Mouse (Mus musculus) midbrain, embryonic 13.5 days (tissue): ENCODE data around the gene Colgalt1. TPM values are rescaled to one million over a fixed set of nuclear protein-coding genes. Genes with fewer than 3 reads are reported as not detected.

ENCODE experiments used
- microRNA-seq: library from miRNA; unstranded; fragments of <30 nt; microRNA quantifications from one replicate; pipeline ENCODE4, GENCODE M21; 2016
- polyA plus RNA-seq: library from polyadenylated mRNA; unstranded; fragments of >200 nt; fragmentation: Nextera tagmentation; extraction: Ambion mirVana; gene quantifications from 2 replicates; pipeline ENCODE4 v1.2.1, GENCODE M21; 2015

The Colgalt1 gene
- polyA plus RNA-seq, 1 experiment from 2014 or later: 51.3 TPM

Small RNA genes within 50 kb of the gene (microRNA-seq; reads per million reads assigned to microRNA genes)
- gene Mir6769b: 2.5 reads per million, percentile 7 among the genes with 10 or more reads in this experiment

Other genes starting within 250 kb of the Colgalt1 start
- 108 and 109 TPM in 2 replicates for gene Use1, start 244.2 kb upstream of the Colgalt1 start, polyA plus RNA-seq
- 4.9 and 5.3 TPM in 2 replicates for gene Ocel1, start 239.7 kb upstream of the Colgalt1 start, polyA plus RNA-seq
- gene Nr2f6, start 229.0 kb upstream of the Colgalt1 start, polyA plus RNA-seq: 17.0 and 21.7 TPM in 2 replicates
- 4.8 and 5.4 TPM in 2 replicates for gene Ushbp1, start 215.2 kb upstream of the Colgalt1 start, polyA plus RNA-seq
- gene Babam1, start 214.1 kb upstream of the Colgalt1 start, polyA plus RNA-seq: 83.7 and 96.9 TPM in 2 replicates
- gene Ankle1, start 205.0 kb upstream of the Colgalt1 start, polyA plus RNA-seq: 14.9 and 16.1 TPM in 2 replicates
- gene Abhd8, start 147.3 kb upstream of the Colgalt1 start, polyA plus RNA-seq: 114 and 133 TPM in 2 replicates
- 242 TPM in 2 replicates for gene Mrpl34, start 146.0 kb upstream of the Colgalt1 start, polyA plus RNA-seq
- gene Dda1, start 141.8 kb upstream of the Colgalt1 start, polyA plus RNA-seq: 197 TPM in 2 replicates
- gene Ano8, start 125.0 kb upstream of the Colgalt1 start, polyA plus RNA-seq: 5.3 and 9.3 TPM in 2 replicates
- 11.6 and 13.2 TPM in 2 replicates for gene Gtpbp3, start 122.9 kb upstream of the Colgalt1 start, polyA plus RNA-seq
- gene Plvap, start 99.2 kb upstream of the Colgalt1 start, polyA plus RNA-seq: 8.0 and 10.2 TPM in 2 replicates
- 0.11 TPM in 1 of 2 replicates, not detected in the other for gene Ccdc194, start 85.3 kb upstream of the Colgalt1 start, polyA plus RNA-seq
- gene Bst2, start 73.5 kb upstream of the Colgalt1 start, polyA plus RNA-seq: 9.8 and 10.9 TPM in 2 replicates
- 51.7 and 62.3 TPM in 2 replicates for gene Mvb12a, start 68.1 kb upstream of the Colgalt1 start, polyA plus RNA-seq
- gene Tmem221, start 52.1 kb upstream of the Colgalt1 start, polyA plus RNA-seq: not detected in 2 replicates
- not detected in 2 replicates for gene Nxnl1, start 44.4 kb upstream of the Colgalt1 start, polyA plus RNA-seq
- 53.7 and 58.7 TPM in 2 replicates for gene Slc27a1, start 42.1 kb upstream of the Colgalt1 start, polyA plus RNA-seq
- gene Pgls, start 18.8 kb upstream of the Colgalt1 start, polyA plus RNA-seq: 201 and 208 TPM in 2 replicates
- 4.4 and 7.5 TPM in 2 replicates for gene Fam129c, start 13.3 kb upstream of the Colgalt1 start, polyA plus RNA-seq
- gene Unc13a, start 60.8 kb downstream of the Colgalt1 start, polyA plus RNA-seq: 17.1 and 18.5 TPM in 2 replicates
- gene Jak3, start 65.3 kb downstream of the Colgalt1 start, polyA plus RNA-seq: 2.5 and 2.7 TPM in 2 replicates
- 0.70 and 0.79 TPM in 2 replicates for gene Insl3, start 78.2 kb downstream of the Colgalt1 start, polyA plus RNA-seq
- gene B3gnt3, start 90.8 kb downstream of the Colgalt1 start, polyA plus RNA-seq: 0.28 and 0.31 TPM in 2 replicates
- gene Fcho1, start 114.7 kb downstream of the Colgalt1 start, polyA plus RNA-seq: 63.9 and 65.5 TPM in 2 replicates